Mouse (Mus musculus) spleen, adult 2 months (tissue): ENCODE measurements at regions not wholly inside any gene's neighbourhood (a gene's known extent, or its start where the extent isn't known, plus 50 kb on each side); places are given as distances from the start of the nearest gene placed in this dataset.

Experiments
- CTCF ChIP-seq: fragments of 200-500 bp; IDR thresholded peaks from 2 replicates; pipeline ENCODE4 v1.5.1; 2011; ENCODE audit warnings: mild to moderate bottlenecking, inconsistent platforms; ENCODE audit not compliant: insufficient read depth, insufficient read length, insufficient replicate concordance; ENCODE audit errors: extremely low read depth
- POLR2A ChIP-seq: fragments of 200-500 bp; IDR thresholded peaks from 2 replicates; pipeline ENCODE4 v1.6.1; 2011; ENCODE audit warnings: low read depth, low read length, inconsistent platforms

DNA sequence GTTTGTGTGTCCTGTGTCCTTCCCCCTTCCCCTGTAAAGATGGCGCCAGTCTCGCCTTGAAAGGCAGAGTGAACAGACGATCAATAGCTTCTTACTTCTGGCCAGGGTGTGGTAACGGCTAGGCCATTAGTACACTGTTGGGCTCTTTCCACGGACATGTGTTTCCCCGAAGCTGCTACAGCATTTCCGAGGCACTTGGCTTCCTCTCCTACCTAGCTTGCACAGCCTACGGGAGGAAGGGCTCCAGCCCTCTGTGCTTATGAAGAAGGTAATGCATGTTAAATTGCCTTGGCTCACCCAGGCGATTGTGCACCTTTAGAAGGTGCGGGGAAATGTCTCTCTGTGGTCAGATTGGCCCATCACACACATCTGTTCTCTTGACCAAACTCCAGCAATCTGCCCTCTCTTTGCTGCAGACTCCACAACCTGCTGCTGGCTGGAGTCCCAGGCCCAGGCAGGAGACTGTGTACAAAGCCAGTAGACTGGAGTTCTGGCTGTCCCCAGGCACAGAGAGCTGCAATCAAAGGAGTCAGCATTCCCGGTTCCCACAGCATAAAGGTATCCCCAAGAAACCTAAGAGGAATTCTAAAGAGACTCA, 208.7 kb downstream of the Snx10 start:
- TF ChIP-seq CTCF (no peak), POLR2A (no peak)
